Mouse (Mus musculus): ENCODE results near the gene Nop53.
"Not testable (repeated sequence)": the region's sequence is repeated elsewhere in the genome, so short reads cannot be mapped to it uniquely, and the experiment has no call there.

Nop53 gene

GRCm38 (mm10) chr7:15920645-15921190 is 25.2 kb downstream of the Nop53 start:
- in situ Hi-C loops (cut with MseI, MboI) = no loop called here

DNA sequence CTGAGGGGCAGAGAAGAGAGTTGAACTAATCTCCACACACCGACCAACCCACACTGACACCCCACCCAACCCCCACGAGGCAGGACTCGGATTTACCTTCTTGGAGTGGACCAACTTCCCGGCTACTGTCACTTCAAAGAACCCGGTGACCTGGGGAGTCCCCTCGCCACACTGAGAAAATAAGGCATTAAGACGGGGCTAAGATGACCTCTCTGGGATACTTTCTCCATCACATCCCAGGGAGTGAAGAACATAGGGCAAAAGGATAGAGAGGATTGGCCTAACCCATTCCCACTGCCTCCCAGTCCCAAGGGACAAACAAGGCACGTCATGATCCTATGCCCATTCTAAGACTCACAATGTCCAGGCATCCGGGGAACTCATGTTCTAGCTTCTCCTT is 25.9 kb downstream of the Nop53 start:
- in situ Hi-C loops (cut with MseI, MboI) = no loop called here

DNA sequence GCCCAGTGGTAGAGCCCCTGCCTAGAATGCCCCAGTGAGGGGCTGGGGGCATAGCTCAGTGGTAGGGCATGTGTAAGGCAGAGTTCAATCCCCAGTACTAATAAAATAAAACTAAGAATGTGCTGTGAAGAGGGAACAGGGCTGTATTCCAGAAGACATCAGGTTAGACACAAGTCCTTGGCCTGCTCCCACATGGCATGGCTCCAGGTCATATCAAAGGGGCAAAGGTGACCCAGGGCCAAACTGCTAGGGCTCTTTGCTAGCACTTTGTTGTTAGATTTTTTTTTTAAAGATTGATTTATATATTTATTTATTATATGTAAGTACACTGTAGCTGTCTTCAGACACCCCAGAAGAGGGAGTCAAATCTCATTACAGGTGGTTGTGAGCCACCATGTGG is 27.5 kb downstream of the Nop53 start:
- in situ Hi-C loops (cut with MseI, MboI) = no loop called here

- in situ Hi-C loops (cut with MseI, MboI) = no loop called here
These were observed 28.9 kb downstream of the Nop53 start for GRCm38 (mm10) chr7:15916996-15917395.

DNA sequence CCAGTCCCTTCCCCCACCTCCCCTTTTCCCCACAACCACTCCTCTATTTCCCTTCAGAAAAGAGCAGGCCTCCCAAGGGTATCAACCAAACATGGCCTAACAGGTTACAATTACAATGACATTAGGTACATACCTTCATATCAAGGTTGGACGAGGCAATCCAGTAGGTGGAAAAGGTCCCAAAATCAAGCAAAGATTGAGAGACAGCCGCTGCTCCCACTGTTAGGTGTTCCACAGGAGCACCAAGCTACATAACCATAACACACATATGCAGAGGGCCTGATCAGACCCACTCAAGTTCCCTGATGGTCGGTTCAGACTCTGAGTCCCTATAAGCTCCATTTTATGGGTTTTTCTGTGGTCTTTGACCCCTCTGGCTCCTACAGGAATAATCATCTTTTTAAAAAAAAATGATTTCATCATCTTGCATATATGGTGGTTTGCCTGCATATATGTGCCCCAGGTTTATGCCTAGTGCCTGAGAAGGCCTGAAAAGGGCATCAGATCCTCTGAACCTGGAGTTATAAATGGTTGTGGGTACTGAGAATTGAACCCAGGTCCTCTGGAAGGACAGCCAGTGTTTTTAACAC is 29.6 kb downstream of the Nop53 start:
- in situ Hi-C loops (cut with MseI, MboI) = no loop called here

DNA sequence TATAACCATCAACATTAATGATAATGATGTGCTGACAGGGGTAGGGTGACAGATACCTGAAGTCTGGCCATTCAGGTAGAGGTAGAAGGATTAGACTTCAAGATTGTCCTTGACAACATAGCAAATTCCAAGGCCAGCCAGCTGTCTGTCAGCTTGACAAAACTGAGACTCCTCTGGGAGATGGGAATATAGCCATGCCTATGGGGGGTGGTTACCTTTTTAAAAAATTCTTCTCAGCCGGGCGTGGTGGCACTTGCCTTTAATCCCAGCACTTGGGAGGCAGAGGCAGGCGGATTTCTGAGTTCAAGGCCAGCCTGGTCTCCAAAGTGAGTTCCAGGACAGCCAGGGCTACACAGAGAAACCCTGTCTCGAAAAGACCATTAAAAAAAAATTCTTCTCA is 30.2 kb downstream of the Nop53 start:
- in situ Hi-C loops (cut with MseI, MboI) = not testable (repeated sequence)

GRCm38 (mm10) chr7:15914751-15915150 is 31.1 kb downstream of the Nop53 start:
- in situ Hi-C loops (cut with MseI, MboI) = no loop called here

- in situ Hi-C loops (cut with MseI, MboI) = no loop called here
These were observed 31.6 kb downstream of the Nop53 start for GRCm38 (mm10) chr7:15914252-15914651.

GRCm38 (mm10) chr7:15912183-15912582 is 33.7 kb downstream of the Nop53 start:
- in situ Hi-C loops (cut with MseI, MboI) = no loop called here

DNA sequence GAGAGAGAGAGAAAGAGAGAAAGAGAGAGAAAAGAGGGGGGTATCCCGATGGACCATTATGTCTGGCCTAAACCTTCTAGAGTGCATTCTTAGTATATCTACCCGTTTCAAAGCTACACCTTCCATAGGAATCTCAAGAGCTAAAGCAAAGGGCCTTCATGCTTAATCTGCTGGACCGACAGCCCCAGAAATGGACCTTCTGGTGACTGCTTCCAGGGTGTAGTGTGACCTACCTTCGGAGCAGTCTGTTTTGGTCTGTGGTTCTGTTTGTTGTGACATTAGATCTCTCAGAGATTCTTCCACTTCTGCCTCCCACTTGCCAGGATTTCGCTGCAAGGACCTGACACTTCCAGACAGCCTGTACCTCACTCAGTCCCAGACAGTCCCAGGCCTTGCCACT is 35.4 kb downstream of the Nop53 start:
- in situ Hi-C loops (cut with MseI, MboI) = no loop called here

- in situ Hi-C loops (cut with MseI, MboI) = no loop called here
These were observed 37.8 kb downstream of the Nop53 start for GRCm38 (mm10) chr7:15907971-15908590.

GRCm38 (mm10) chr7:15906602-15907001 is 39.3 kb downstream of the Nop53 start:
- in situ Hi-C loops (cut with MseI, MboI) = no loop called here

GRCm38 (mm10) chr7:15905861-15906260 is 40.0 kb downstream of the Nop53 start:
- in situ Hi-C loops (cut with MseI, MboI) = no loop called here

DNA sequence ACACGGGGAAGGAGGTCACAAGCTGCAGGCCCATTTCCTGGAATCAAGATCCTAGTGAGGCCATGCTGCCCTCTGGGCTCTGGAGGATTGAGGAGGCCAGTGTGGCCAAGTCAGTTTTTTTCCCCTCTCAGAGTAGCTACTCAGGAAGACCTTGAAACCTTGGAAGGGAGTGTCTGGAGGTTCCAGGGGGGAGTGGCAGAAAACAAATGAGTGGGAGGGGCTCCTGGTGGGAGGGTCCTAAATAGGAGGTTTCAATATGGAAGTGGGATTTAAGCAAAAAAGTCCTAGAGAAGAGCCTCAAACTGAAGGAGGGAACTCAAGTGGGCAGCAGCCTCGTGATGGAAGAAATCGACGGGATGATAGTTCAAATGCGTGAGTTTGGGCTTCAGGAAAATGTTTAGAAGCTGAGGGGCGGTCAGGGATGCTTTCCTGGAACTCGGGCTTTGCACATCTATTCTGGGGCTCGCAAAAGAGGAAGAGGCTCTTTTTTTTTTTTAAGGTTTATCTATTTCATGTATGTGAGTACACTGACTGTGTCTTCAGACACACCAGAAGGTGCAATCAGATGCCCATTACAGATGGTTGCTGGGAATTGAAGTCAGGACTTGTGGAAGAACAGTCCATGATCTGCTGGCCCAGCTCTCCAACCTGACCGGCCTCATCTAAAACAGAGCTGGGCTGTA is 44.4 kb downstream of the Nop53 start:
- in situ Hi-C loops (cut with MseI, MboI) = no loop called here

GRCm38 (mm10) chr7:15894251-15894650 is 51.6 kb downstream of the Nop53 start:
- in situ Hi-C loops (cut with MseI, MboI) = no loop called here

Data from mouse trophoblast stem cell (cell line).